Mouse (Mus musculus): ENCODE results near the gene Tacr1. TPM values are rescaled to one million over a fixed set of nuclear protein-coding genes. Genes with fewer than 3 reads are reported as not detected.
"Not testable (repeated sequence)": the region's sequence is repeated elsewhere in the genome, so short reads cannot be mapped to it uniquely, and the experiment has no call there.

Tacr1 gene
- total RNA-seq (2021), result not detected
- long read RNA-seq, experiment 1, result 0 reads
- long read RNA-seq, experiment 2, result 0 reads

DNA sequence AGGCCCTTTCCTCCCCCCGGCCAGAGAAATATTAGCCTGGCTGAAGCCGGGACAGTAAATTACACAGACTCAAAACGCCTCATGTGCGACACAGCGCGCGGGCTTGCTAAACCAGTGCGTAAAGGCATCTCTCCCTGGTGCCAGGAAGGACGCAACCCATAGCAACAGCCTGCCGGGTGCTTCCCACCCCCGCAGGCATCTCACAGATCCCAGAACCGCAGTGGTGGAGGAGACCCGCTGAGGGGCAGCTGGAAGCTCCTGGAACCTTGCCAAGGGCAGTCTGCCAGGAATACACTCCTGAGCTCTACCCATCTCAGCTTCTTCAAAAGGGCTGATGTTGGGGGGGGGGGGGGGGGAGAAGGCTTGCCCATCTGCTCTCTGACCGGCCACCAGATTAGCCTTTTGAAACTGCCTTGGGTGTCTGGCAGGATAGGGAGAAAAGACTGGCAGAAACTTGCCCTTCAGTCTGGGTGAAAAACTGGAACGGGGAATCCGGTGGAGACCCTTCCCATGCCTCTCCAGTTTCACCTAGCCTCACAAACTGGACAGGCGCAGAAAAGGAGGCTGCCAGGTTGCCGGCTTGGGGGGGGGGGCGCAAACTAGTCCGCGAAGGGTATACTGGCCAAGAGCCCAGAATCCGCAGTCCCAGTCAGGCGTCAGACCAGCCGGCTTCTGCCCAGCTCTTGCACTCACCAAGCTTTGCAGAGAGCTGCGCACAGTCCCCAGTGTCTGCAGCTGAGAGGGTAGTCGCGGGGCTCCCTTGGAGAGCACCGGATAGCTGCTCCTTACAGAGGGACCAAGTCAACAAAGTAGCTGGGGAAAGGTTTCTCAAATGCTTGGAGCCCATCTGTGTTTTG lies at the start of gene Tacr1:
TSS of gene Tacr1 (plus strand) at position 740 of the 857 bp plus-strand sequence.
- Histone ChIP-seq H3K4me3 (peak within 1 kb of the TSS; percentile 50), H3K27ac (no peak within 1 kb of the TSS)
- TF ChIP-seq CTCF (IDR thresholded peaks at IDR 0.05), result no peak
- intact Hi-C loops (cut with DNase I), result no loop called here
- no peak for DNase-seq

DNA sequence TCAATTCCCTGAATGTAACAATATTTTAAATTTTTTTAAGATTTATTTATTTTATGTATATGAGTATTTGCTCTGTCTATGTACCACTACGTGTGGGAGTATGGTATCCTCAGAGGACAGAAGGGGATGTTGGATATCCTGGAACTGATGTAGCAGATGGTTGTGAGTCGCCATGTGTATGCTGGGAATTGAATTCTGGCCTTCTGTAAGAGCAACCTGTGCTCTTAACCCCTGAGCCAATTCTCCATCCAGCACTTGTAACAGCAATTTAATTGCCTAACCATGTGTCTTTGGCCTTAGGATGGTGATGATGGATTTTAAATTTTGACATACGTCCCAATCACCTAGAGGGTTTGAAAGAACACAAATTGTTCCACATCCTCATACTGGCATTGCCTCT lies 26.0 kb upstream of the Tacr1 start:
- intact Hi-C loops (cut with DNase I), result no loop called here
- no peak for DNase-seq
- no peak overlapping the region for H3K4me3 ChIP-seq
- no peak overlapping the region for H3K27ac ChIP-seq
- no peak for TF ChIP-seq CTCF (IDR thresholded peaks at IDR 0.05)

DNA sequence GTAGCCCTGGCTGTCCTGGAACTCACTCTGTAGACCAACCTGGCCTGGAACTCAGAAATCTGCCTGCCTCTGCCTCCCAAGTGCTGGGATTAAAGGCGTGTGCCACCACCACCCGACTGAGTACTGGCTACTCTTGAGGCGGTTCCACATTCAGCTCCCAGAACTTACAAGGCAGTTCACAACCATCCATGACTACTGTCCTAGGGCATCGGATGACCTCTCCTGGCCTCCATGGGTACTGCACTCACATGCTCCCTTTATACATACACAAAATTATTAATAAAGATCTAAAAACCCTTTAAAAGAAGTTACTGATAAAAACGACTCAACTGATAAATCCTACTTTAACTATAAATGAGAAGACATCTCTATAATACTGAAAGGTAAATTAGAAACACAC lies 18.6 kb upstream of the Tacr1 start:
- no peak for DNase-seq
- no peak for TF ChIP-seq CTCF (IDR thresholded peaks at IDR 0.05)
- Histone ChIP-seq H3K27ac (no peak overlapping the region), H3K4me3 (no peak overlapping the region)
- intact Hi-C loops (cut with DNase I), result no loop called here

DNA sequence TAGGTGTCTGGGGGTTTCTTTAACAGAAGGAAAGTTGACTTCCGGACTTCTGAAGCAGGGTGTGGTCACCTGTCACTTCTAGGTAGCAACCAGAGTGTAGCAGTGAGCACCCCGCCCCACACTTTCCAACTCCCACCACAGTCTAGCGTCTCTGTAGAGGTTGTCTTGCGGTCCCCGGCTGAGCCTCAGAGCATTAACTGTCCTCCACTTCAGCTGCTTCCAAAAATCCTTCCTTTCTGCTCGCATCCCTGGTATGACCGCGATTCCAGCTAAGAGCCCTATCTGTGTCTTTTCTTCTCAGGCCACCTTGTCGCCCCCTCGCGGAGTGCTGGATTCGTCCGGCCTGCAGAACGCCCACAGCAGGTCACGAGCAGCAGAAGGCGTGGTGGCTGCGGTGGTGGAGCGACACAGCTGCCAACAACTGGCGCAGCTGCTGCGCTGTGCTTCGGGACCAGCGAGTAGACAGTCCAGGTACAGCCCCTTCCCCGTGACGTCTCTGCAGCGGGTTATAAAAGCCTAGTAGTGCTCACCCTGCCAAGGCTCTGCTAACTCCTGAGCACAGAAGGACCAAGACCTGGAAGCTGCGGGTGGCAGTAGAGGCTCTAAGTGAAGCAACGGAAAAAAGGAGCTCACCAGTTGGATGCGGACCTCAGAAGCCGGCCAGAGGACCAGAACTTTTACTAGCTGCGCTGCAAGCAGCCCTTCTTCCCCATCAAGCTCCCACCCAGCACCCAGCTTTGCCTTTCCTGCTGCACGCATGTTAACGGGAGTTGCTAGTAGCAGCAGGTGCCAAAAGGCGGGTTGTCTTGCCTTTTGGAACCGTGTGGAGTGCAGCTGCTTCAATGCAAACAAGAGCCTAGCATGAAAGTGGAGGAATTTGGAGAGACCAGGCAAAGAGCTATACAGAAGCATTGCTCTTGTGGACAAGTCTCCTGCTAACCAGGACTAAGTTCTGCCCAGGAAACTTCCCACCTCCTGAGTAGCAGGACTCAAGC lies 664 bp downstream of the Tacr1 start:
- DNase-seq, result peak; percentile 19
- no peak for TF ChIP-seq CTCF (IDR thresholded peaks at IDR 0.05)
- Histone ChIP-seq H3K27ac (no peak overlapping the region), H3K4me3 (peak overlapping the region; percentile 50)
- intact Hi-C loops (cut with DNase I), result no loop called here

DNA sequence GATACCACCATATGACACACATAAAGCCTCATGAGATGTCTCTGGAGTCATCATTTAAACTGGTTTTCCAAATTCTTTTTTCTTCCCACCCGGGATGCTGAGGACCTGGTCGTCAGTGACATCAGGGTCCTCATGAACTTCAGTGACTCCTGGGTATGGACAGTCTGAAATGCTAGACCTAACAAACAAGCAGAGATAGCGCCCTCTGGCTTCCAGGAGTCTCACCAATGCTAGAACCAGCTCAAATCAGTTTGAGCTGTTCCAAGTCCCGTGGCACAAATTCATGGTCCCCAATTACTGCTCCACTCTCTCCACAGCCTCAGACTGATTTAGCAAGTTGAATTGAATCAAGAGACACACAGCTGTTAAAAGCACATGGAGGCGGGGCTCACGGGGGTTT lies 16.2 kb downstream of the Tacr1 start:
- H3K27ac ChIP-seq, result no peak overlapping the region
- TF ChIP-seq CTCF (IDR thresholded peaks at IDR 0.05), result no peak
- H3K4me3 ChIP-seq, result no peak overlapping the region
- intact Hi-C loops (cut with DNase I), result no loop called here
- DNase-seq, result no peak

DNA sequence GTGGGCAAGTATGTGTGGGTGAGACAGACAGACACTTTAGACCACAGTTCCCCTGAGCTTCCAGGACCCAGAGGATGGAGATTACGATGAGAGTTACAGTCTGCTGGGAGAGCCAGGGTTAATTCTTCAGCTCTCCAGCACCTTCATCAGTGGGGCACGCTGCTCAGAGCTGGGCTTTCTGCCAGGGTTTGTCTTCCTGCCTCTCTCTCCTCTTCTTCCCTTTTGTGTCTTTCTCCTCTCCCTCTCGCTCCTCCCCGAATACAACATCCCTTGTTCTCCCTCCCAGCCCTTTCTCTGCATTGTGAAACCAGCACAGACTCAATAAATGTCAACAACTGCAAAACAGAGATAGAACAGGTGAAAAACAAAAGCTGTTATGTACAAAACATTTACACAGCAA lies 18.1 kb downstream of the Tacr1 start:
- no peak overlapping the region for H3K4me3 ChIP-seq
- DNase-seq, result no peak
- no peak for TF ChIP-seq CTCF (IDR thresholded peaks at IDR 0.05)
- no peak overlapping the region for H3K27ac ChIP-seq
- intact Hi-C loops (cut with DNase I), result no loop called here

DNA sequence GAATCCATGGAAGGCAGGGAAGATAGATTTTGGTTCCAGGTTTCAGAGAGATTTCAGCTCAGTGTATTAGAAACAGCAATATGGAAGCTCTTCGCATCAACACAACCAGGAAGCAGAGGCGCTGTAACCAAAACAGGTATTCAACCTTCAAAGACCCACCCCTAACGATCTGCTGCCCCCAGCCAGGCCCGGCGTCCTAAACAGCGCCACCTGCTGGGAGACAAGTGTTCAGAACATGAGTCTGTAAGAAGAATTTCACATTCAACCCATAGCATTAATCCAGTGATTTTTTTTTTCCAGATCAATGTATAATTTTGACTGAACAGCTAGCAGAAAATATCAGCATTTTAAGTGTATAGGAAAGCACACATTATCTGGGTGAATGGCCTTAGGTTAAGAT lies 26.8 kb downstream of the Tacr1 start:
- H3K27ac ChIP-seq, result no peak overlapping the region
- DNase-seq, result no peak
- intact Hi-C loops (cut with DNase I), result no loop called here
- no peak overlapping the region for H3K4me3 ChIP-seq
- TF ChIP-seq CTCF (IDR thresholded peaks at IDR 0.05), result 0 out of 2 replicates have a peak, but pooled peaks have one; percentile 5

DNA sequence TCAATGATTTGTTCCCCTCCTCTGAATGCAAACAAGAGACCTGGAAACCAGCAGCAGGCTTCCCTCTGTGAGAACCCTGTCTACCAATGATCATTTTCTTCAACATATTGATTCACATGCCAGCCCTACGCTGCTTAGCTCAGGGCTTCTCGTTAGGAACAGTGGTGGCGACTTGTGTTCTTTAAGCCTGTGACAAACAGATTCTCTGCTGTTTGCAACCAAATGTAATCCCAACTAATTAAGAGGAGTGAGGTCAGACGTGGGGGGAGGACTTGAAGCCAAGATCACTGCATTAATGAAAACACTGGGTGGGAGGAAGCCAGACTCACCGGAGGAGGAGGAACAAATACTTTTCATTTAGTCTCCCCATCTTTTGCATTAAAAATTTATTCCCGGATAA lies 27.6 kb downstream of the Tacr1 start:
- DNase-seq, result no peak
- intact Hi-C loops (cut with DNase I), result no loop called here

DNA sequence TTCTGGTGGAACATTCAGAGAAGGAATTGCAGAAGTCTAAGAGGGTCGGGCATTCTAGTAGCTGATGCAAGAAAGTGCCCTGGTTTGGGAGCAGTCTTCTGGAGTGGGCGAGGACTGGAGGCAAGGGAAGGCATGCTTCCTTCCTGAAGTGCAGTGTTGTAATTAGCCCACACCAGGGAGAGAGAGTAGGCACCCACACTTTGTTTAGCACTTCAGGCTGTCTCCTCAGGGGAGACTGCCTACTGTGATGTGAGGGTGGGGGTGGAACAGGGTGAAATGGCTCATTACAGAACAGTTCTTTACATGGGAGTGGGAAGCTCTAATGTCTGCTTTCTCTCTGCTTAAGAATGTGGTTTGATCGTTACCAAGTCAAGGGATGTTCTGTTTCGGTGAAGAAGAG lies 35.0 kb downstream of the Tacr1 start:
- Histone ChIP-seq H3K4me3 (no peak overlapping the region), H3K27ac (no peak overlapping the region)
- TF ChIP-seq CTCF (IDR thresholded peaks at IDR 0.05), result no peak
- intact Hi-C loops (cut with DNase I), result no loop called here
- no peak for DNase-seq

More for the DNA sequence above, 27.6 kb downstream of the Tacr1 start:
- H3K4me3 ChIP-seq, result no peak overlapping the region
- TF ChIP-seq CTCF (IDR thresholded peaks at IDR 0.05), result no peak
- no peak overlapping the region for H3K27ac ChIP-seq

DNA sequence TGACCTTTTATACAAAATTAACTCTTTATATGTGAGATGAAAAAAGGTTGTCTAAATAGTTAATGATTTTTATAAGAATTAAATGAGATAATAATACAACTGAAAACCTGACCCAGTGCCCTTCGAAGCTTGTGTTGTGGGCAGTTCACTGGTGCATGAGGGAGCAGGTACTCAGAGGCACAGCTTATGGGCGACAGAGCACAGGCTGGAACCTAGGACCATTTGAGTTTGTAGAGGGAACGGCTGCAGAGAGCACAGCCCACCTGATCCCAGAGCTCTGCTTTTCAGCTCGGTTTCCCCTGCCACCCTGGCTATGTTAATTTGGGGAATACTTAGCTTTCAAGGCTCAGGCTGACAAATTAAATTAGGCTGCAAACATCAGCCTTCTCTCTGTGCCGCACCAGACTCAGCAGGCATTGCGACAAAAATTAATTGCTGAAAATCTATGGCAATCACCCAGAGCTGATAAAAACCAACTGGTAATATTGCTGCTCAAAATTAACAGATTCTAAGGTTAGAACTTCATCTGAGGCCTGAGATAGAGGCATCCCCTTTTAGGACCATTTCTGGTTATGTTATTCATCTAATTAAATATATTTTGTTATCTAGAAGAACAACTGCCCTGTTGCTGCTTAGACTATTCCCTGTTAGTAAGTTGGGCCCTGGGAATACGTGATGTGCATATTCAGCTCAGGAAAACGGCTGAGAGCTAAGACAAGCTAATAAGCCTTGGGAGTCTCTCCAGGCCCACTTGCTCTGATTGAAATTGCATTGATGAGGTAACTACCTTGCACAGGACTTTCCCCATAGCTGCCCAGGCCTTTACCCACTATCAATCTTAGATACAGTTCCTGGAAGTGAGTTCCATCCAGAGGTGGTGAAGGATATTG lies 50.3 kb downstream of the Tacr1 start:
- H3K4me3 ChIP-seq; DNase-seq; intact Hi-C loops (cut with DNase I); H3K27ac ChIP-seq: not testable (repeated sequence)

DNA sequence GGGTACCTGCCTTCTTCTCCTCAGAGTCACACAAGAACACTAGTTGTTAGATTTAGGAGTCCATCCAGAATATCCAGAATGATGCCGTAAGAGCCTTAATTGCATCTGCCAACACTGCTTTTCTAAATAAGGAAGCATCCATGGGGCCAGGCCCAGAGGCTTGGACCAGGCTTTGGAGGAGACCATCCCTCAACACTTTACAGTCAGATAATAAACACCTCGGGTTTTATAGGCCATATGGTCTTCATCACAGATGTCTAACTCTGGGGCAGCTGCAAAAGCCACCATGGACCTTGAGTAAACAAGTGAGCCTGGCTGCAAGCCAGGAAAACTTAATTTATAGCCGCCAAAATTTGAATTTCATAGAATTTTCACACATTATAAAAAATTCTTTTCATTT lies 53.1 kb downstream of the Tacr1 start:
- intact Hi-C loops (cut with DNase I), result no loop called here

DNA sequence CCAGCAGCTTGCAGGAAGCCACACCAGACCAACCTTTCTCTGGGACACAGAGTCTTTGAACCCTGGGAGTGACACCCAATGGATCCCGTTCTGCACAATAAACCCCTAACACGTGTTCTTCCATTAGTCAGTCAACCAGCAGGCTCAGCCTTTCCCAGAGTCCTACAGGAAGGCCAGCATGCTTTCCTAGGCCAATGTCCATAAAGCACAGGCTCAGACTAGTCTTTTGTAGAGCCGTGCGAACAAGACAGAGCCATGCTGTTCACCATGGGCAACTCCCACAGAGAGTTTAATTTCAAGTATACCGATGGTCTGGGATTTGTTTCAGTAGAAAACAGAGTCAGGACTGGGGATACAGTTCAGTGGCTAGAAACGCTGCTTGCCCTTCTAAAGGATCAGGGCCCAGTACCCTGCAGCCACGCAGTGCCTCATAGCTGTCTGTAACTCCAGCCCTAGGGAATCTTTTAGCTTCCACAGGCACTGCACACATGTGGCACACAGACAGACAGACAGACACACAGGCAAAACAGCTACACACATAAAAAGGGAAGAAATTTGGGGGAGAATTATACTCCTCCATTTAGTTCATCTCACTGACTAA lies 55.1 kb downstream of the Tacr1 start:
- no peak for DNase-seq
- intact Hi-C loops (cut with DNase I), result no loop called here
- H3K27ac ChIP-seq, result no peak overlapping the region
- no peak for TF ChIP-seq CTCF (IDR thresholded peaks at IDR 0.05)
- H3K4me3 ChIP-seq, result no peak overlapping the region

More for the DNA sequence above, 53.1 kb downstream of the Tacr1 start:
- DNase-seq, result no peak
- no peak overlapping the region for H3K27ac ChIP-seq
- no peak for TF ChIP-seq CTCF (IDR thresholded peaks at IDR 0.05)
- H3K4me3 ChIP-seq, result no peak overlapping the region

All from gastrocnemius, adult 2 months (tissue).